Mouse (Mus musculus): ENCODE measurements around the gene Prss23. TPM values are rescaled to one million over a fixed set of nuclear protein-coding genes. Genes with fewer than 3 reads are reported as not detected.

The Prss23 gene
- polyA plus RNA-seq, 1 experiment from 2014 or later, result 26.4 TPM

- Histone ChIP-seq H3K36me3 (no peaks in the 10 kb centered on the region), H3K27me3 (ENCODE audit: low read depth, poor library complexity, severe bottlenecking) (no peaks in the 10 kb centered on the region), H3K9me3 (replicated peaks) (no peaks in the 10 kb centered on the region), H3K27ac (replicated peaks) (no peak overlapping the region), H3K4me1 (no peaks in the 10 kb centered on the region), H3K4me3 (no peak overlapping the region)
- no peak for DNase-seq (ENCODE audit: low spot score)
- WGBS, result 68% methylated on average over 3 of the region's 3 CpGs
These were observed 45.3 kb downstream of the Prss23 start for GRCm38 (mm10) chr7:89481723-89482122.

- H3K27ac ChIP-seq (replicated peaks), result no peak overlapping the region
- H3K27me3 ChIP-seq (ENCODE audit: low read depth, poor library complexity, severe bottlenecking), result 0 out of 2 replicates have a peak, but pooled peaks cover 7% of the 10 kb centered on the region
- no peaks in the 10 kb centered on the region for H3K9me3 ChIP-seq (replicated peaks)
- no peaks in the 10 kb centered on the region for H3K4me1 ChIP-seq
- no peak overlapping the region for H3K4me3 ChIP-seq
- DNase-seq (ENCODE audit: low spot score), result no peak
- H3K36me3 ChIP-seq, result no peaks in the 10 kb centered on the region
- 87% methylated on average over 2 of the region's 2 CpGs for WGBS
These were observed 48.5 kb downstream of the Prss23 start for GRCm38 (mm10) chr7:89478490-89478889.

GRCm38 (mm10) chr7:89477294-89477999, 49.5 kb downstream of the Prss23 start:
- Histone ChIP-seq H3K36me3 (no peaks in the 10 kb centered on the region), H3K4me3 (no peak overlapping the region), H3K27me3 (ENCODE audit: low read depth, poor library complexity, severe bottlenecking) (0 out of 2 replicates have a peak, but pooled peaks cover 7% of the 10 kb centered on the region), H3K27ac (replicated peaks) (no peak overlapping the region), H3K9me3 (replicated peaks) (no peaks in the 10 kb centered on the region), H3K4me1 (no peaks in the 10 kb centered on the region)
- WGBS, result 12% methylated on average over 1 of the region's 1 CpGs
- peak; percentile 21 for DNase-seq (ENCODE audit: low spot score)

GRCm38 (mm10) chr7:89473442-89473841, 53.5 kb downstream of the Prss23 start:
- Histone ChIP-seq H3K4me3 (no peak overlapping the region), H3K27ac (replicated peaks) (no peak overlapping the region), H3K4me1 (no peaks in the 10 kb centered on the region), H3K36me3 (no peaks in the 10 kb centered on the region), H3K27me3 (ENCODE audit: low read depth, poor library complexity, severe bottlenecking) (0 out of 2 replicates have a peak, but pooled peaks cover 7% of the 10 kb centered on the region), H3K9me3 (replicated peaks) (no peaks in the 10 kb centered on the region)
- WGBS, result 59% methylated on average over 4 of the region's 4 CpGs
- DNase-seq (ENCODE audit: low spot score), result no peak

GRCm38 (mm10) chr7:89463775-89464592, 63.0 kb downstream of the Prss23 start:
- Histone ChIP-seq H3K36me3 (no peaks in the 10 kb centered on the region), H3K9me3 (replicated peaks) (no peaks in the 10 kb centered on the region), H3K4me1 (0 out of 2 replicates have a peak, but pooled peaks cover 3% of the 10 kb centered on the region), H3K27me3 (ENCODE audit: low read depth, poor library complexity, severe bottlenecking) (no peaks in the 10 kb centered on the region), H3K27ac (replicated peaks) (no peak overlapping the region), H3K4me3 (no peak overlapping the region)
- DNase-seq (ENCODE audit: low spot score), result no peak
- 83% methylated on average over 10 of the region's 10 CpGs for WGBS

- no peak overlapping the region for H3K4me3 ChIP-seq
- H3K4me1 ChIP-seq, result 0 out of 2 replicates have a peak, but pooled peaks cover 3% of the 10 kb centered on the region
- WGBS, result 84% methylated on average over 3 of the region's 3 CpGs
- H3K9me3 ChIP-seq (replicated peaks), result no peaks in the 10 kb centered on the region
- H3K36me3 ChIP-seq, result no peaks in the 10 kb centered on the region
- DNase-seq (ENCODE audit: low spot score), result no peak
- H3K27ac ChIP-seq (replicated peaks), result no peak overlapping the region
- no peaks in the 10 kb centered on the region for H3K27me3 ChIP-seq (ENCODE audit: low read depth, poor library complexity, severe bottlenecking)
These were observed 63.7 kb downstream of the Prss23 start for GRCm38 (mm10) chr7:89463246-89463645.

GRCm38 (mm10) chr7:89462646-89463207, 64.3 kb downstream of the Prss23 start:
- 95% methylated on average over 5 of the region's 5 CpGs for WGBS

GRCm38 (mm10) chr7:89461351-89461750, 65.6 kb downstream of the Prss23 start:
- no peaks in the 10 kb centered on the region for H3K9me3 ChIP-seq (replicated peaks)
- no peak overlapping the region for H3K27ac ChIP-seq (replicated peaks)
- H3K36me3 ChIP-seq, result no peaks in the 10 kb centered on the region
- no peak overlapping the region for H3K4me3 ChIP-seq
- no peaks in the 10 kb centered on the region for H3K27me3 ChIP-seq (ENCODE audit: low read depth, poor library complexity, severe bottlenecking)
- DNase-seq (ENCODE audit: low spot score), result no peak
- 78% methylated on average over 3 of the region's 3 CpGs for WGBS
- H3K4me1 ChIP-seq, result peaks cover 6% of the 10 kb centered on the region; the same call in 1 of the 2 replicates

More at GRCm38 (mm10) chr7:89462646-89463207, 64.3 kb downstream of the Prss23 start:
- H3K36me3 ChIP-seq, result no peaks in the 10 kb centered on the region
- no peaks in the 10 kb centered on the region for H3K9me3 ChIP-seq (replicated peaks)
- no peak overlapping the region for H3K27ac ChIP-seq (replicated peaks)
- no peaks in the 10 kb centered on the region for H3K27me3 ChIP-seq (ENCODE audit: low read depth, poor library complexity, severe bottlenecking)
- no peak for DNase-seq (ENCODE audit: low spot score)
- H3K4me3 ChIP-seq, result no peak overlapping the region
- 0 out of 2 replicates have a peak, but pooled peaks cover 3% of the 10 kb centered on the region for H3K4me1 ChIP-seq

GRCm38 (mm10) chr7:89460911-89461310, 66.1 kb downstream of the Prss23 start:
- H3K4me3 ChIP-seq, result no peak overlapping the region
- H3K27ac ChIP-seq (replicated peaks), result no peak overlapping the region
- no peaks in the 10 kb centered on the region for H3K27me3 ChIP-seq (ENCODE audit: low read depth, poor library complexity, severe bottlenecking)
- peaks cover 8% of the 10 kb centered on the region; the same call in 1 of the 2 replicates for H3K4me1 ChIP-seq
- H3K36me3 ChIP-seq, result no peaks in the 10 kb centered on the region
- no peaks in the 10 kb centered on the region for H3K9me3 ChIP-seq (replicated peaks)
- DNase-seq (ENCODE audit: low spot score), result no peak

- H3K4me1 ChIP-seq, result peaks cover 8% of the 10 kb centered on the region; the same call in 1 of the 2 replicates
- no peak overlapping the region for H3K27ac ChIP-seq (replicated peaks)
- no peak for DNase-seq (ENCODE audit: low spot score)
- H3K4me3 ChIP-seq, result no peak overlapping the region
- no peaks in the 10 kb centered on the region for H3K27me3 ChIP-seq (ENCODE audit: low read depth, poor library complexity, severe bottlenecking)
- H3K9me3 ChIP-seq (replicated peaks), result no peaks in the 10 kb centered on the region
- no peaks in the 10 kb centered on the region for H3K36me3 ChIP-seq
- 90% methylated on average over 2 of the region's 2 CpGs for WGBS
These were observed 67.3 kb downstream of the Prss23 start for GRCm38 (mm10) chr7:89459691-89460090.
